Mouse (Mus musculus) mouse trophoblast stem cell (cell line): ENCODE data around the gene Slc29a3.

Source experiments
- in situ Hi-C, 2 experiments: fragments of 300-500 bp; cut with MseI, MboI; formaldehyde crosslinking; loops; 2 replicates in 1 of 2; 3 replicates in 1 of 2; pipeline ENCODE4 v1.15.1; 2025

Slc29a3 gene

DNA sequence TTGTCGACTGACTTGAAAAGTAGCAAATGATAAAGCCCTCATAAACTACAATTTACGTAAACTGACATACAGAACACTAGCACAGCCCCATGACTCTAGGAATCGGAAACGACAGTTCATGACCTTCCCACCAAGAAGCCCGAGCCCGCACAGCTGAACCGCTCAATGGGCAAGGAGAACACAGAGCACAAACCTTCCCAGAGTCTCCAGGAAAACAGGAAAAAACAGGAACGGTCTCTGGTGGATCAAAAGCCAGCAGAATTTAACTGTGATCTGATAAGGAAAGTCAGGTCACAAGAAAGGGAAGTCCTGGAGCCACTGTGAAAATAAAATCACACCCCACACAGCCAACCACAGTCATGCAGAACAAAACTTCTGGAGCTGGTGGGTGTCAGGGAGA is 82.4 kb downstream of the Slc29a3 start:
- in situ Hi-C loops: no loop called here

DNA sequence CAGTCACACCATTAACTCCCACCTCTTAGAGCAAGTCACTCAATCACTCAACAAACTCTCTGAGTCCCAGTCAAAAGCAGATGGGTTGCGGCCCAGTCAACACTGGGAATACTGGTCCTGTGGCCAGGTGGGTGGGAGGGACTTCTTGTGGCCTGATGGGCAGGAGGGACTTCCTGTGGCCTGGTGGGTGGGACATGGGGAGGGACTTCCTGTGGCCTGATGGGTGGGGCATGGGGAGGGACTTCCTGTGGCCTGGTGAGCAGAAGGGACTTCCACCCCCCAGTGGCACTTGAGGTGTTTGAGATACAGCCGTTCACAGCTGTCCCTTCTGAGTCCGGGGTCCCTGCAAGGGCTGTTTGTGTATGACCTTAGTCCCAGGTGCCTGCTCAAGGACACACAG is 84.0 kb downstream of the Slc29a3 start:
- in situ Hi-C loops: no loop called here
